Mouse (Mus musculus) gonadal fat pad, adult 2 months (tissue): ENCODE results near the gene Ubiad1. TPM values are rescaled to one million over a fixed set of nuclear protein-coding genes. Genes with fewer than 3 reads are reported as not detected.

Experiments
- DNase-seq: peaks from one replicate; pipeline ENCODE4 v3.0.0-alpha.2; 2012; ENCODE audit warnings: low read depth
- polyA plus RNA-seq: library from polyadenylated mRNA; depleted of rRNA; stranded (reverse); fragments of >200 nt; gene quantifications from 2 replicates; pipeline ENCODE4 v1.2.3, GENCODE M21; 2012; rRNA removed

Gene Ubiad1
- 17.9 and 24.7 TPM in 2 replicates for polyA plus RNA-seq

- DNase-seq, result no peak
Measured at GRCm38 (mm10) chr4:148444250-148444967, at the start of gene Ubiad1. TSS of gene Ubiad1 (minus strand) at chr4:148444771.

- DNase-seq, result no peak
Measured at GRCm38 (mm10) chr4:148491448-148491847, 46.9 kb upstream of the Ubiad1 start.

GRCm38 (mm10) chr4:148490502-148490901 lies 45.9 kb upstream of the Ubiad1 start:
- no peak for DNase-seq

GRCm38 (mm10) chr4:148487841-148488240 lies 43.3 kb upstream of the Ubiad1 start:
- DNase-seq, result no peak

GRCm38 (mm10) chr4:148484511-148484910 lies 39.9 kb upstream of the Ubiad1 start:
- no peak for DNase-seq

GRCm38 (mm10) chr4:148481557-148482168 lies 37.1 kb upstream of the Ubiad1 start:
- DNase-seq, result no peak

GRCm38 (mm10) chr4:148480245-148480644 lies 35.7 kb upstream of the Ubiad1 start:
- no peak for DNase-seq

GRCm38 (mm10) chr4:148473496-148473895 lies 28.9 kb upstream of the Ubiad1 start:
- no peak for DNase-seq

GRCm38 (mm10) chr4:148472436-148473174 lies 28.0 kb upstream of the Ubiad1 start:
- no peak for DNase-seq

- DNase-seq, result no peak
Measured at GRCm38 (mm10) chr4:148471363-148471806, 26.8 kb upstream of the Ubiad1 start.

- DNase-seq, result no peak
Measured at GRCm38 (mm10) chr4:148469487-148470252, 25.1 kb upstream of the Ubiad1 start.

GRCm38 (mm10) chr4:148468396-148468795 lies 23.8 kb upstream of the Ubiad1 start:
- DNase-seq, result no peak

GRCm38 (mm10) chr4:148466511-148467079 lies 22.0 kb upstream of the Ubiad1 start:
- no peak for DNase-seq

- DNase-seq, result no peak
Measured at GRCm38 (mm10) chr4:148464869-148465268, 20.3 kb upstream of the Ubiad1 start.

GRCm38 (mm10) chr4:148464301-148464700 lies 19.7 kb upstream of the Ubiad1 start:
- no peak for DNase-seq

GRCm38 (mm10) chr4:148463208-148463960 lies 18.8 kb upstream of the Ubiad1 start:
- no peak for DNase-seq

- no peak for DNase-seq
Measured at GRCm38 (mm10) chr4:148462717-148463116, 18.1 kb upstream of the Ubiad1 start.

- DNase-seq, result no peak
Measured at GRCm38 (mm10) chr4:148461772-148462171, 17.2 kb upstream of the Ubiad1 start.

GRCm38 (mm10) chr4:148460656-148461284 lies 16.2 kb upstream of the Ubiad1 start:
- DNase-seq, result no peak

- peak; percentile 56 for DNase-seq
Measured at GRCm38 (mm10) chr4:148455477-148456025, 11.0 kb upstream of the Ubiad1 start.
